Mouse (Mus musculus) kidney, adult 2 months (tissue): Measurements from ENCODE around the gene Tradd. TPM values are rescaled to one million over a fixed set of nuclear protein-coding genes. Genes with fewer than 3 reads are reported as not detected.

Source experiments
- DNase-seq: peaks from one replicate; pipeline ENCODE4 v3.0.0; 2021
- H3K27ac ChIP-seq: fragments of 200-500 bp; 2 replicates; pipeline ENCODE4 v1.5.1; 2012; ENCODE audit warnings: low read depth, low read length, control low read depth, inconsistent platforms; ENCODE audit not compliant: insufficient read depth
- H3K27me3 ChIP-seq: fragments of 200-500 bp; replicated peaks from 2 replicates; pipeline ENCODE4 v1.6.1; 2012; ENCODE audit warnings: mild to moderate bottlenecking, moderate library complexity, low read length, inconsistent platforms; ENCODE audit not compliant: control insufficient read depth, insufficient read depth
- H3K36me3 ChIP-seq: fragments of 200-500 bp; 2 replicates; pipeline ENCODE4 v1.6.1; 2012; ENCODE audit warnings: mild to moderate bottlenecking, moderate library complexity, low read length, inconsistent platforms; ENCODE audit not compliant: control insufficient read depth, insufficient read depth
- H3K4me1 ChIP-seq: fragments of 200-500 bp; 2 replicates; pipeline ENCODE4 v1.6.1; 2011; ENCODE audit warnings: low read length; ENCODE audit not compliant: control insufficient read depth, insufficient read depth
- H3K4me3 ChIP-seq: fragments of 200-500 bp; 2 replicates; pipeline ENCODE4 v1.5.1; 2011; ENCODE audit warnings: mild to moderate bottlenecking, low read depth, low read length, control low read depth; ENCODE audit not compliant: insufficient read depth
- CTCF ChIP-seq: fragments of 200-500 bp; conservative IDR thresholded peaks from 2 replicates; pipeline ENCODE4 v1.5.1; 2011; ENCODE audit warnings: low read depth, mild to moderate bottlenecking, control low read depth, low read length, moderate library complexity, mixed read lengths; ENCODE audit not compliant: insufficient read depth, insufficient read length
- POLR2A ChIP-seq: fragments of 200-500 bp; IDR thresholded peaks from one replicate; pipeline ENCODE4 v1.6.1; 2011; ENCODE audit warnings: low read depth, low read length, control low read depth
- WGBS: fragments of 180-500 bp; shearing (Covaris S2); methylation state at CpG from one replicate; pipeline ENCODE4 v1.1.7; 2018; 5-methylcytosine and 5-hydroxymethylcytosine counted together
- polyA plus RNA-seq: library from polyadenylated mRNA; depleted of rRNA; stranded (reverse); fragments of >200 nt; gene quantifications from 2 replicates; pipeline ENCODE4 v1.2.3, GENCODE M21; 2012; rRNA removed

The Tradd gene
- 13.1 and 13.5 TPM in 2 replicates for polyA plus RNA-seq

DNA sequence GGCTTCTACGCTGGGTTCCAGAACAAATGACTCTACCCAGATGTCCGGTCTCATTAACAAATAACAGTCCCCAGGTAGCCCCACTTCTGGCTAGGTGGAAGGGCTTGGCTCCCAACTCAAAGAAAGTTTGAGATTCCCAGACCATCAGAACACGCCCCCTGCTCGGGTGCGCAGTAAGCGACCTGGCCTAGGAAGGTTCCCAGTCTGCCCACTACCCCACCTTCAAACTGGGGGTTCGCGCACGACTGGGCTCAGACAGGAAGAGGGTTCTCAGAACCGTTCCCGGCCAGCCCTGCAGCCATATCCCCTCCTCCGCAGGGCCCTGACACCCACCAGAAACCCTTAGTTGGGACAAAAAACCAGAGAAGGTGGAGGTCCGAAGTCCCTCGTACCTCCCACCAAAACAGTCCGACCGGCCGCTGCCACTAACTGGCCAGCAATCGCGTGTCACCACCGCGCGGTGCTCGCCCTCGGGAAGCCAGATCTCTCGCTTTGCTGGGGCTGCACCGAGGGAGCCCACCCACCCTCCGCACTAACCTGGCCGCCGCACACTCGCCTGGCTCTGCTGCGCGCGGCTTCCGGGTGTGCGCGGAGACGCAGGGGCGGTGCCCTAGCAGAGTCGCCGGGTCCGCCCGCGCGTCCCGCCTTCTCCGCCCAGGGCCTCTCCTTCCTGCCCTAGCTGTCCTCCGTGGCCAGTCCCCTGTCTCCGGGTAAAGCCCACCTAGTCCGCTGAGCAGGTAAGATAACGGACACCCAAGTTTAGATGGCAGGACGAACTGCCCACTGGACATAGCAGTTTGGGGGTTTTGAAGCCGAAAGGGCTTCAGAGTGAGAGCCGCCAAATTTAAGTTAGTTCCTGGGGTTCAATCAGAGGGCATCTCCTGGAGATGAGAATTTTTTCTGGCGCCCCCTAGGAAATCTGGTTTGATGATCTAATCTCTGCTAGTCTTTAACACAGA, at the start of gene Tradd, which contains the start of gene Fbxl8:
Gene Tradd (minus strand): TSS at position 586 of the 959 bp plus-strand sequence.
Gene Fbxl8 (plus strand): TSS at position 625 of the 959 bp plus-strand sequence.
- H3K27me3 ChIP-seq, result no peaks in the 10 kb centered on the region
- peak within 1 kb of the TSS; percentile 99 for H3K4me3 ChIP-seq
- peak; percentile 84 for DNase-seq
- TF ChIP-seq POLR2A (peak; percentile 54), CTCF (no peak)
- H3K4me1 ChIP-seq, result peaks cover 5% of the 10 kb centered on the region; the same call in 1 of the 2 replicates
- 1% methylated on average over 54 of the region's 54 CpGs for WGBS
- peaks cover 1% of the 10 kb centered on the region for H3K36me3 ChIP-seq
- H3K27ac ChIP-seq, result peak within 1 kb of the TSS; percentile 26; the same call in 1 of the 2 replicates

GRCm38 (mm10) chr8:105313622-105314402, 49.4 kb upstream of the Tradd start:
- no peak for DNase-seq
- TF ChIP-seq POLR2A, result no peak
- TF ChIP-seq CTCF, result no peak
- H3K36me3 ChIP-seq, result no peaks in the 10 kb centered on the region
- H3K27ac ChIP-seq, result no peak overlapping the region
- no peaks in the 10 kb centered on the region for H3K4me1 ChIP-seq
- H3K4me3 ChIP-seq, result no peak overlapping the region
- no peaks in the 10 kb centered on the region for H3K27me3 ChIP-seq
- WGBS, result 90% methylated on average over 9 of the region's 9 CpGs

DNA sequence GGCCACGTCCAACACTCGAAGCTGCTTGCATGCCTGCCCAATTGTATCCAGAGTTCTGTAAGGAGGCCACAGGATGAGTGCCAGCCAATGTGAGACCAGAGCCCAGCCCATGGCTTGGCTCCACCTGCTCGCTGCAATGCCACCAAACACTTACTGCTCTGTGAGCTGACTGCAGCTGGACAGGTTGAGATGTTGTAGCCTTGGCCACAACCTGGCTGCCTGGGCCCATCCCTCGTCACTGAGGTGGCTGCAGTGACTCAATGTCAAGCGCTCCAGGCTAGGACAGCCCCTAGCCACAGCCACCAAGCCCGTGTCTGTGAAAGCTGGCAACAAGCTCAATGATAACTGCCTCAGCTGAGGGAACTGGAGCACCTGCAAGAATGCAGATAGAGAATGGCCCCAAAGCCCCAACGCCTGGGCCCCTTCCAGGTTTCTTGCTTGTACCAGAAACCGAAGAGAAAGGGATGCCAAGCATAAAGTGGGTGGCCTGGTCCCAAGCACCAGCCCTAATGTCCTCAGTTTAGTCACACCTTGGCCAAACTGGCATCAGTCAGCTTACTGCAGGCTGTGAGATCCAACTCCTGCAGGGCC, 48.6 kb upstream of the Tradd start:
- Histone ChIP-seq H3K4me1 (no peaks in the 10 kb centered on the region), H3K27me3 (no peaks in the 10 kb centered on the region), H3K27ac (no peak overlapping the region), H3K36me3 (no peaks in the 10 kb centered on the region), H3K4me3 (no peak overlapping the region)
- DNase-seq, result no peak
- TF ChIP-seq CTCF, result no peak
- no peak for TF ChIP-seq POLR2A
- 91% methylated on average over 8 of the region's 8 CpGs for WGBS

DNA sequence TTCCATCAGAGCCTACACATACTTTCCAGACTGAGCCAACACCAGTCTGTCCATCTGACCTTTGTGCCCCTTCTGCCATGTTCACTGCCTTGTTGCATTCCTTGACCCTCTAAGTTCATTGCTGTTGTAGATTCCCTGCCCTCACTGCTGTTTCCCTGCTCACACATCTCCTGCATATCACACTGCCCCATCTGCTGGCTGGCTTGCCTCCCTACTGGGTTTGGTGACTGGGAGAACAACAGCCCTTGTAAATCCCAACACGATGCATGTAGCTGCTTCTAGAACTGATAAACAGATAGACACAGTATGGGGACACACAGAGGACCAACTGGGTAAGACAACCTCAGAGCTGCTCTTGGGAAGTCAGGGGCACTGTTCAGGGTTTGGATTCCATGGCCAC, 47.3 kb upstream of the Tradd start:
- Histone ChIP-seq H3K27me3 (no peaks in the 10 kb centered on the region), H3K4me3 (no peak overlapping the region), H3K36me3 (no peaks in the 10 kb centered on the region), H3K4me1 (0 out of 2 replicates have a peak, but pooled peaks cover 2% of the 10 kb centered on the region), H3K27ac (no peak overlapping the region)
- TF ChIP-seq POLR2A (no peak), CTCF (no peak)
- DNase-seq, result no peak
- 85% methylated on average over 1 of the region's 1 CpGs for WGBS

DNA sequence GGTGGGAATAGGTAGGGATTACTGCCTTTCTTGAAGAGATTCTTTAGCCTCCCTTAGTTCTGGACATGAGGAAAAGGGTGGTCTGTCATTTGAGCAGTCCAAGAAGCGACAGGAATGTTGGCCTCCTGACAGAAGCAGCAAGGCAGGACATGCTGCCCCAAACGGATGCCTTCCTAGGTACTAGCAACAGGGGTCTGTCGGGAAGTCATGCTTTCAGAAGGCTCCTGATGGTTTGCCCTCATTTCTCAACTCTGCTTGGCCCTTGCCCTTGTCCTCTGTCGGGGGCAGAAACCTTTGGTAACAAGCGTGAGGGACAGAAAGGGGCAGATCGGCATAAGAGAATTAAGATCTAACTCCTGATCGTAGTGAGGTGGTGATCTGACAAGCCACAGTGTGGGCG, 45.7 kb upstream of the Tradd start:
- no peaks in the 10 kb centered on the region for H3K27me3 ChIP-seq
- 74% methylated on average over 8 of the region's 8 CpGs for WGBS
- no peak for DNase-seq
- peaks cover 9% of the 10 kb centered on the region; the same call in 1 of the 2 replicates for H3K4me1 ChIP-seq
- no peaks in the 10 kb centered on the region for H3K36me3 ChIP-seq
- no peak for TF ChIP-seq CTCF
- TF ChIP-seq POLR2A, result no peak
- H3K27ac ChIP-seq, result no peak overlapping the region
- H3K4me3 ChIP-seq, result no peak overlapping the region

DNA sequence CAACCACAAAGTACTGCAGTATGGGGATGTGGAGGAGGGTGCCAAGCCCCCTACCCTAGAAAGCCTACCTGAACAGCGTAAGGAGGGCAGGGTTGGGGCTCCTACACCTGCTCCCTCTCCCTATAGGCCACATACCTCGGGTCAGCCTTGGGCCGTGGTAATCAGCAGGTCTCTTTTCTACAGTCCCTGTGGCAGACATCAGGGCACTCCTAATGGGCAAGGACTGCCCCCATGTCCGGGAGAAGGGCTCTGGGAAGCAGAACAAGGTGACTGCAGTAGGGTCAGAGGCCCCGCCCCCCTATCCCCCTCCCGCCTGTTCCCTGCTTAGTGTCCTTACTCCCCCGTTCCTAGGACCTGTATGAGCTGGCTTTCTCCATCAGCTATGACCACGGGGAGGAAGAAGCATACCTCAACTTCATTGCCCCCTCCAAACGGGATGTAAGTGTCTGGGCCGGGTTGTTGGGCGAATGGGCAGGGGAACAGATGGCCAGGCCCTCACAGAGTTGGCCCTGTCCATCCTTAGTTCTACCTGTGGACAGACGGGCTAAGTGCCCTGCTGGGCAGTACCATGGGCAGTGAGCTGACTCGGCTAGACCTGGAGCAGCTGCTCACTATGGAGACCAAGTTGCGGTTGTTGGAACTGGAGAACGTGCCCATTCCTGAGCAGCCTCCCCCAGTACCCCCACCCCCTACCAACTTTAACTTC, 44.9 kb upstream of the Tradd start:
- TF ChIP-seq CTCF (no peak), POLR2A (no peak)
- no peak for DNase-seq
- Histone ChIP-seq H3K27ac (no peak overlapping the region), H3K4me3 (no peak overlapping the region), H3K4me1 (peaks cover 9% of the 10 kb centered on the region; the same call in 1 of the 2 replicates), H3K36me3 (no peaks in the 10 kb centered on the region), H3K27me3 (no peaks in the 10 kb centered on the region)
- WGBS, result 75% methylated on average over 15 of the region's 15 CpGs
